Mouse (Mus musculus) midbrain, embryonic 11.5 days (tissue): ENCODE measurements at regions not wholly inside any gene's neighbourhood (a gene's known extent, or its start where the extent isn't known, plus 50 kb on each side); places are given as distances from the start of the nearest gene placed in this dataset.
A peak's percentile ranks its signal among the peaks of the same experiment; 100 is the strongest.

Source experiments
- ATAC-seq: fragments of 200-750 bp; cut with Nextera tagmentation; 2 replicates; pipeline ENCODE4 v1.8.0; 2017; ENCODE audit warnings: moderate TSS enrichment, moderate library complexity; ENCODE audit not compliant: low FRiP score
- DNase-seq: peaks from one replicate; pipeline ENCODE4 v3.0.0; 2015; ENCODE audit warnings: low spot score; ENCODE audit errors: missing footprints
- H3K27ac ChIP-seq: fragments of 300-500 bp; sonication (generic); 2 replicates; pipeline ENCODE4 v1.5.1; 2014; ENCODE audit warnings: low read depth, low read length
- H3K27me3 ChIP-seq: fragments of 300-500 bp; sonication (generic); 2 replicates; pipeline ENCODE4 v1.6.1; 2014; ENCODE audit warnings: mild to moderate bottlenecking, low read length, moderate library complexity, mixed read lengths; ENCODE audit not compliant: control insufficient read depth, insufficient read depth
- H3K36me3 ChIP-seq: fragments of 300-500 bp; sonication (generic); 2 replicates; pipeline ENCODE4 v1.6.1; 2014; ENCODE audit warnings: mild to moderate bottlenecking, low read length, moderate library complexity, mixed read lengths; ENCODE audit not compliant: control insufficient read depth, insufficient read depth
- H3K4me1 ChIP-seq: fragments of 300-500 bp; sonication (generic); 2 replicates; pipeline ENCODE4 v1.6.1; 2014; ENCODE audit warnings: low read length; ENCODE audit not compliant: control insufficient read depth, insufficient read depth
- H3K4me2 ChIP-seq: fragments of 300-500 bp; sonication (generic); 2 replicates; pipeline ENCODE4 v1.6.1; 2014; ENCODE audit warnings: mild to moderate bottlenecking, moderate library complexity
- H3K4me3 ChIP-seq: fragments of 300-500 bp; sonication (generic); 2 replicates; pipeline ENCODE4 v1.5.1; 2014; ENCODE audit warnings: low read depth, low read length
- H3K9ac ChIP-seq: fragments of 300-500 bp; sonication (generic); 2 replicates; pipeline ENCODE4 v1.6.1; 2014; ENCODE audit warnings: low read length
- H3K9me3 ChIP-seq: fragments of 300-500 bp; sonication (generic); 2 replicates; pipeline ENCODE4 v1.6.1; 2016; ENCODE audit warnings: low read length; ENCODE audit not compliant: control insufficient read depth
- WGBS: fragments of 180-500 bp; shearing (Covaris S2); extraction: QIAGEN DNeasy Blood & Tissue Kit; methylation state at CpG from one replicate; pipeline ENCODE4 v1.1.7; 2014; 5-methylcytosine and 5-hydroxymethylcytosine counted together

- DNase-seq = no peak
- H3K9ac ChIP-seq = peak overlapping the region; percentile 33
- H3K36me3 ChIP-seq = no peaks in the 10 kb centered on the region
- peak; percentile 48; the same call in 1 of the 2 replicates for ATAC-seq
- H3K27me3 ChIP-seq = no peaks in the 10 kb centered on the region; the same call in 1 of the 2 replicates
- WGBS = 12% methylated on average over 14 of the region's 14 CpGs
- H3K9me3 ChIP-seq = no peaks in the 10 kb centered on the region
- peaks cover 7% of the 10 kb centered on the region for H3K4me1 ChIP-seq
- peak overlapping the region; percentile 54 for H3K27ac ChIP-seq
- H3K4me2 ChIP-seq = peak overlapping the region; percentile 32
- no peak overlapping the region for H3K4me3 ChIP-seq
These were observed 59.1 kb upstream of the Mamdc2 start for GRCm38 (mm10) chr19:23507256-23507851.
